Mouse (Mus musculus) heart, adult 11 months (tissue): Measurements from ENCODE around the gene Vmn1r104.
"Not testable (repeated sequence)": the region's sequence is repeated elsewhere in the genome, so short reads cannot be mapped to it uniquely, and the experiment has no call there.

Experiments
- DNase-seq: peaks from one replicate; pipeline ENCODE4 v3.0.0; 2022

The Vmn1r104 gene

GRCm38 (mm10) chr7:20533537-20533936 is at the start of gene Vmn1r104:
Gene Vmn1r104, plus strand, starts transcription at chr7:20533837.
- DNase-seq, result not testable (repeated sequence)

DNA sequence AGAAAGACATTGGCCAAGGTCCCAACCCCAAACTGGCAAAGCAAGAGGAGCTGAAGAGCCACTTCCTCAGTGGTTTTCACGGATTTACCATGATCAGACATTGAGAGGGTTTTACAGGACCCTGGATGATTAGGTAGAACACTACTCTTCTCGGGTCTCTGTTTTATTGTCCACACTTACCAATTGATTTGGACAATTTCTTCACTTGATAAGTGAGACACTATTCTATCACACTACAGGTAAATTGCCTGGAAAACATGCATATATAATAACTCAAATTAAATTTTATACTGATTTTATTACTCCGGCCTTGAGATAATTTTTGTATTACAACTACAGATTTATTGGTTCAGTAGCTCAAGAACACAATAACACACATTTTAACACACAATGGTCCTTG is 23.2 kb upstream of the Vmn1r104 start, which contains the start of gene Vmn1r103:
Gene Vmn1r103 (minus strand): TSS at position 101 of the 400 bp plus-strand sequence.
- not testable (repeated sequence) for DNase-seq

DNA sequence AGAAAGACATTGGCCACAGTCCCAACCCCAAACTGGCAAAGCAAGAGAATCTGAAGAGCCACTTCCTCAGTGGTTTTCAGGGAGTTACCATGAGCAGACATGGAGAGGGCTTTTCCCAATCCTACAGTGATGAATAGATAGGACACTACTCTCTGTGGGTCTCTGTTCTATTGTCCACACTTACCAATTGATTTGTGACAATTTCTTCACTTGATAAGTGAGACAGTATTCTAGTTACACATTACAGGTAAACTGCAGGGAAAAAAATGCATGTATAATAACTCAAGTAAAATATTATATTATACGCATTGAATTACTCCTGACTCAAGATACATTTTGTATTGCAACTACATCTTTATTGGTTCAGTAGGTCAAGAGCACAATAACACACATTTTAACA is 12.0 kb downstream of the Vmn1r104 start, which contains the start of gene Gm5726:
Gene Gm5726 (minus strand): TSS at position 101 of the 400 bp plus-strand sequence.
- DNase-seq, result not testable (repeated sequence)

- not testable (repeated sequence) for DNase-seq
Measured at GRCm38 (mm10) chr7:20576141-20576540, 42.5 kb downstream of the Vmn1r104 start, which contains the start of gene Gm4141. Gene Gm4141, minus strand, starts transcription at chr7:20576241.
